Mouse (Mus musculus) adrenal gland (tissue): ENCODE measurements at regions not wholly inside any gene's neighbourhood (a gene's known extent, or its start where the extent isn't known, plus 50 kb on each side); places are given as distances from the start of the nearest gene placed in this dataset.

ENCODE experiments used
- intact Hi-C: fragments of 180-260 bp; cut with DNase I; formaldehyde crosslinking; loops from one replicate; pipeline ENCODE4 v1.15.1; 2025

DNA sequence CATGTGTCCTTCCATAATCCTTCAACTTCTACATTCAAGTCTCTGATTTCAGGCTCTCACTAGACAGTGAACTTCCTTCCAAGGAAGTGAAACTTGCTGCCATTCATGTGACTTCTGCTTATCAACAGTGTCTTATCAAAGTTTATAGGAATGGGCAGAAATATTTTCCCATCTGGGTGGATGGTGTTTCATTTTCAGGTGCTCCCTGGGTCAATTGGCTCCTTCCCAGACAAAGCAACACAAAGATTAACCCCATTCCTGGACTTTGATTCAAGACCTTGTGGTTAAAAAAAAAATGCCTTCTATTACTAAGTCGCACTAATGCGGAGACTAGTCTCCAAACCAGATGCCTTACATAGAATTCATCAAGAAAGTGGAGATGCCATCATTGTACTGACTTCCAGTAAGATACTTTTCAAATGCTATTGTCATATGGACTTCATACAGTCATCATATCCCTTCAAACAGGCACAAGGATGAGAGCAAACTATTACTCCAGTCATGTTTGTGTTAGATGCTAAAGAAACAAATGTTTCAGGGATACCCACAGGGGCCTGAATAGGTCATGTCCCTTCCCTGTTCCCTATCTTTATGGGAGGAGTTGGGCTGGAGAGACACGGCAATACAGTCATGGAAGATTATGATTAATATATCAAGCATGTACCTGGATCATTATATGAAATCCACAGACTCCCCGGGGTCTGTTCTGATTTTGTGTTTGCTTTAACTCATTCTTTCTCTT, 58.3 kb upstream of the Apob start:
- intact Hi-C loops, result no loop called here

- intact Hi-C loops, result no loop called here
These were observed 57.6 kb upstream of the Apob start for GRCm38 (mm10) chr12:7919709-7920324.

DNA sequence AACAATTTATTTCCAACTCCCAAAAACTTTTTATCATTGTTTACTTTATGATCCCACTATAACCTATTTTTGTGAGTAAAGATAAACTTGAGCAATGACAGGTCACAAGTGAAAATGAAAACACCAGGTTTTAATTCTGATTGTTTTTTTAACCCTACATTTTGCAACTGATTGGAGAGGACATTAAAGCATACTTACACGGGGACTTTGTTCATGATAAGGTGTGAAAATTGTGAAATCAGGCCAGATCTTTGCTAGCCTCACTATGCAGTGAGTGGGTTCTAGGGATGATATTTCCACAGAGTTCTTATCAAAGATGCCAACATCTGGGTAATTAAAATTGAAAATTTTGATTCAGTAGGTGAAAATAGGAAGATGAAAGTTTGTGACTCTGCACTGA, 56.6 kb upstream of the Apob start:
- intact Hi-C loops, result no loop called here
